Mouse (Mus musculus) cerebellum, adult 8-10 months (tissue): Measurements from ENCODE around the gene Tmem253.
A peak's percentile ranks its signal among the peaks of the same experiment; 100 is the strongest.
"Not testable (repeated sequence)": the region's sequence is repeated elsewhere in the genome, so short reads cannot be mapped to it uniquely, and the experiment has no call there.

Source experiments
- DNase-seq: peaks from one replicate; pipeline ENCODE4 v3.0.0; 2022

The Tmem253 gene

GRCm38 (mm10) chr14:52022244-52022708 lies 6.8 kb downstream of the Tmem253 start:
- DNase-seq: no peak

GRCm38 (mm10) chr14:52022709-52023459 lies 7.4 kb downstream of the Tmem253 start:
- peak; percentile 87 for DNase-seq

- no peak for DNase-seq
Measured at GRCm38 (mm10) chr14:52024133-52024532, 8.7 kb downstream of the Tmem253 start.

GRCm38 (mm10) chr14:52026342-52026741 lies 10.9 kb downstream of the Tmem253 start:
- DNase-seq: no peak

GRCm38 (mm10) chr14:52035926-52036325 lies 20.5 kb downstream of the Tmem253 start:
- no peak for DNase-seq

GRCm38 (mm10) chr14:52039332-52039731 lies 23.9 kb downstream of the Tmem253 start:
- DNase-seq: no peak

- DNase-seq: not testable (repeated sequence)
Measured at GRCm38 (mm10) chr14:52042359-52042758, 26.9 kb downstream of the Tmem253 start, which contains the start of gene Olfr221. TSS of gene Olfr221 (minus strand) at chr14:52042459.

- no peak for DNase-seq
Measured at GRCm38 (mm10) chr14:52043446-52043845, 28.0 kb downstream of the Tmem253 start.

GRCm38 (mm10) chr14:52044901-52045678 lies 29.6 kb downstream of the Tmem253 start:
- no peak for DNase-seq

- no peak for DNase-seq
Measured at GRCm38 (mm10) chr14:52045966-52046565, 30.6 kb downstream of the Tmem253 start.

- DNase-seq: not testable (repeated sequence)
Measured at GRCm38 (mm10) chr14:52052720-52053119, 37.3 kb downstream of the Tmem253 start.

GRCm38 (mm10) chr14:52059982-52060381 lies 44.5 kb downstream of the Tmem253 start:
- peak; percentile 70 for DNase-seq

- DNase-seq: peak; percentile 98
Measured at GRCm38 (mm10) chr14:52060800-52061199, 45.3 kb downstream of the Tmem253 start.

GRCm38 (mm10) chr14:52061798-52062197 lies 46.3 kb downstream of the Tmem253 start:
- peak; percentile 53 for DNase-seq

- no peak for DNase-seq
Measured at GRCm38 (mm10) chr14:52066135-52066534, 50.7 kb downstream of the Tmem253 start.
